Mouse (Mus musculus) urinary bladder, postnatal 14 days (tissue): ENCODE measurements around the gene Klf2.

Experiments used
- DNase-seq: peaks from one replicate; pipeline ENCODE4 v3.0.0; 2021; ENCODE audit warnings: low spot score

Gene Klf2

GRCm38 (mm10) chr8:72318801-72319322 is at the start of gene Klf2:
TSS of gene Klf2 (plus strand) at chr8:72319033.
- DNase-seq: peak; percentile 97

GRCm38 (mm10) chr8:72270606-72271005 is 48.2 kb upstream of the Klf2 start:
- DNase-seq: no peak

GRCm38 (mm10) chr8:72271051-72271660 is 47.7 kb upstream of the Klf2 start:
- no peak for DNase-seq

- no peak for DNase-seq
These were observed 47.1 kb upstream of the Klf2 start for GRCm38 (mm10) chr8:72271691-72272090.

GRCm38 (mm10) chr8:72272361-72272760 is 46.5 kb upstream of the Klf2 start:
- peak; percentile 73 for DNase-seq

DNA sequence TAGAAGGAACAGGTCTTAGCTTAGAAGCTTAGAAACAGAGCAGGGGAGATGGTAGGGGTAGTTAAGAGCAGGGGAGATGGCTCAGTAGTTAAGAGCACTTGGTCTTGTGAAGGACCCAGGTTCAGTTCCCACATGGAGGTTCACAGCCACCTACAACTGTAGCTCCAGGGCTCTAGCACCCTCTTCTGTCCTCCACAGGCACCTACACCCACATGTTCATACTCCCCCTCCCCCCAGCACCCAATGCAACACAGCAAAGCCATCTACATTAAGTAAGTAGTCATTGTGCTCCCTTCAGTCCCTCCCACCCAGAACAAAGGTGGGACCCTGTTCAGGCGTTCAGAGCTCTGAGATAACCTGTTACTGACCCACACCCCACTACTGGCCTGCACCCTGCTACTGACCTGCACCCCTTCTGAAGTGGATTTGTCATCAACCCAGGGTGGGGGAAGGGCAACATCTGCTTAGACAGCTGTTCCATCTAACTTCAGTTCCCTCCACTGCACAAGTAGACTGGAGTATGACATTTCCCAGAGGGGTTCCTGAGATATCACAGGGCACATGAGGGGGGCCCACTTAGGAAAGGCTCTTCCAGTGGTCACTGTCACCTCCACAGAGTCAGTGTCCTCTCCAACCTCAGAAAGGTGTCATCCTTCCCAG is 45.6 kb upstream of the Klf2 start:
- no peak for DNase-seq

GRCm38 (mm10) chr8:72273807-72274206 is 45.0 kb upstream of the Klf2 start:
- DNase-seq: no peak

GRCm38 (mm10) chr8:72277244-72277643 is 41.6 kb upstream of the Klf2 start:
- no peak for DNase-seq

- DNase-seq: no peak
These were observed 39.7 kb upstream of the Klf2 start for GRCm38 (mm10) chr8:72279151-72279550.

GRCm38 (mm10) chr8:72281634-72282033 is 37.2 kb upstream of the Klf2 start:
- DNase-seq: no peak

DNA sequence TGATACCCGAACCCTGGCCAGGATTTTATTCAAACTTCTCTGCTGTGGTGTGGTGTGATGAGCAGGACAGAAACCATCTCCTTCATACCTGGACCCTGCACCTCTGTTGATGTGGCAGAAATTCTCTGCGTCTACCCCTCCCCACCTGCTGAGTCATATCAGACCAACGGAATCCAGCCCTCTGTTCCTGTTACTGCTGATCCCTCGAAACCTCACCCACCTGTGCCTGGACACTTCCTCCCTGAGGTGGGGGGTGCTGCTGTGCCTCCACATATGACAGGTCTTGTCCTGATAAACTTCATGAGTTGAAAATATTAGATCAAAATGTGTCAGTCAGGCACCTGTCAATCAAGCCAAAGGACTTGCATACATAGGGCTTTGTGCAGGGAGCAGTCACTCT is 33.5 kb upstream of the Klf2 start:
- DNase-seq: no peak

DNA sequence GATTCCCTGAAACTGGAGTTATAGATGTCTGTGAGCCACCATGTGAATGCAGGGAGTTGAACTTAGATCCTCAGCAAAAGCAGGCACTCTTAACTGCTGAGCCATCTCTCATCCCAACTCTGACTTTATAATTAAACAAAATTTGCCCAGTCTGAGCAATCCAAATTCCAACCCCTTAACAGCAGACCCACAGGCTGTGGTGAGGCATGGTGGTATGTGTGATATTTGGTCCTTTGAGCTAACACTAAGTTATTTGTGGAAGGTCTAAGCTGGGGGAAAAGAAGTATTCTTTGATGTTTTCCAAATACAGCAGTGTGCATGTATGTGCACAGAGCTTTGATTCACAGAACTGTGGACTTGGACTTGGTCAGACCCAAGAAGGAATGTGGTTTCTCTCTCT is 29.8 kb upstream of the Klf2 start:
- DNase-seq: no peak

DNA sequence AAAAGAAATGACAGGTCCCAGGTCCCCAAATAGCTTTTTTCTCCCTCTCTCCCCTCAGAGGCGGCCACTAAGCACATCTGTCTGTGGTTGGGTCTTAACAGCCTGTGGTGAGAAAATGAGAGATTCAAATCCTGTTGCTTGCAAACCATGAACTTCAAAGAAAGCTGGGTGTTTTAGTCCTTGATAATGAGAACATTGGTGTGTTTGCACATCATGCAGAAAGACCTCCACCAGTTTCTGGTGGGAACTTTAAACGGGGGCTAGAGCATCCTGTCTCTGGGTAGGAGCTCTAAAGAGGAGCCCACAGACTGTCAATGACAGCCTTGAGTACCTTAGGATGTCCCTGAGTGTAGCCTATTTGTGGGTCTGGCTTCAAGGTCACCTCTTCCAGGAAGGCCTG is 27.7 kb upstream of the Klf2 start:
- DNase-seq: no peak

- no peak for DNase-seq
These were observed 25.5 kb upstream of the Klf2 start for GRCm38 (mm10) chr8:72293309-72293708.

DNA sequence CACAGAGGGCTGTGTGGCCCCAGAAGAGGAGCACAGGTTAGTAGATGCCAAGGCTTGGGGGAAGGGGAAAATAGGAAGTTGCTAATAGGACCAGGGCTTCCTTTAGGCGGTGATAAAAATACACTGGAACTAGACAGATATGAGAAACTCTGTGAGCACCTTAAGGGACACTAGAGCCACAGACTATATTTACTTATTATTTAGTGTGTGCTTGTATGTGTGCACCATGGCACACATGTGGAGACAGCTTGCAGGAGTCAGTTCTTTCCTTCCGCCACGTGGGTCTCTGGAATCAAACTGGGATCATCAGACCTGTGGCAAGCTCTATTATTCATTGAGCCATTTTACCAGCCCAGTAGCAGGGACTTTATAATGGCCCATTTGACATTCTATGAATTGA is 23.7 kb upstream of the Klf2 start:
- no peak for DNase-seq

DNA sequence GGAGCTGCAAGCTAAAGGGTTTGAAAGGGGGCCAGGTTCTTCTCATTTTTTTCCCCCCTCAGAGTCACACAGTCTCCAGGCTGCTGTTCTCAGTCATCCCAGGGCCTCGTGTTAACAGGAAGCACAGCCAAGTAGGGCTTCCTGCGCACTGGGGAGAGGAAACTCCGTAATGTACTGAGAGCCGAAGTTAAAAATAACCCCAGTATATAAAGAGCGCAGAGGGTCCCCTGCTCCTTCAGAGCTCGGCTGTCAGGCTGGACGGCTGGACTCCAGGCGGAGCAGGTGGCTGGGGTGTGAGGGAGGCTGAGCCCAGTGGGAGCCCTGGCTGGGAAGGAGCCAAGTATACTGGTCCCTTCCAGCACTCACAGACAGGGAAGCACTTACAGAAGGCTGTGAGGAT is 23.2 kb upstream of the Klf2 start:
- DNase-seq: peak; percentile 70

DNA sequence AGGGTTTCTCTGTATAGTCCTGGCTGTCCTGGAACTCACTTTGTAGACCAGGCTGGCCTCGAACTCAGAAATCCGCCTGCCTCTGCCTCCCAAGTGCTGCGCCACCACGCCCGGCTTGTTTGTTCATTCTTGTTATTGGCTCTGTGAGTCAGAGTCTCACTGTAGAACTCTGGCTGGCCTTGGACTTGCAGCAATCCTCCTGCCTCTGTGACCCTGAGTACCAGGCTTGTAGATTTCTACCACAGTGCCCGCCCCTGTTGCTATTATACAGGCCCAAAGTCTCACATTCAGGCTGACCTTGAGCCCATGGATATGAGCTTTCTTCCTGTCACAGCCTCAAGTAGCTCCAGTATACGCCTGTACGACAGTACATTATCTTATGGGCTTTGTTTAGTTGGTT is 22.3 kb upstream of the Klf2 start:
- DNase-seq: no peak

- no peak for DNase-seq
These were observed 19.9 kb upstream of the Klf2 start for GRCm38 (mm10) chr8:72298928-72299327.

GRCm38 (mm10) chr8:72300654-72301400 is 18.0 kb upstream of the Klf2 start:
- DNase-seq: no peak

DNA sequence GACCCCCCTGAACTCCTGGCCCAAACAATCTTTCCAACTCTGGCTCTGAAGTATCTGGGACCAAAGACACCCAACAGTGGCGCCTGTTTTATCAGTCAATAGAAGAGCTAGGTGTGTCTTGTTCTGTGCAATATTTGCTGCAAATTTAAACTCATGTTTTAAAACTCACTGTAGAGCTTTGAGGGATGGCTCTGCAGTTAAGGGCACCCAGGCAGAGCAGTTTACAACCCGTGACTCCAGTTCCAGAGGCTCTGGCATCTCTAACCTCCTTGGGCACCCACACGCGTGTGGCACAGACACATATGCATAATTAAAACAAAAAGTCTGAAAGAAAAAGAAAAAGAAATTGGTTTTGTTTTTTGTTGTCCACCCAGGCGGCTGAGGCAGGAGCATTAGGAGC is 17.3 kb upstream of the Klf2 start:
- DNase-seq: no peak

DNA sequence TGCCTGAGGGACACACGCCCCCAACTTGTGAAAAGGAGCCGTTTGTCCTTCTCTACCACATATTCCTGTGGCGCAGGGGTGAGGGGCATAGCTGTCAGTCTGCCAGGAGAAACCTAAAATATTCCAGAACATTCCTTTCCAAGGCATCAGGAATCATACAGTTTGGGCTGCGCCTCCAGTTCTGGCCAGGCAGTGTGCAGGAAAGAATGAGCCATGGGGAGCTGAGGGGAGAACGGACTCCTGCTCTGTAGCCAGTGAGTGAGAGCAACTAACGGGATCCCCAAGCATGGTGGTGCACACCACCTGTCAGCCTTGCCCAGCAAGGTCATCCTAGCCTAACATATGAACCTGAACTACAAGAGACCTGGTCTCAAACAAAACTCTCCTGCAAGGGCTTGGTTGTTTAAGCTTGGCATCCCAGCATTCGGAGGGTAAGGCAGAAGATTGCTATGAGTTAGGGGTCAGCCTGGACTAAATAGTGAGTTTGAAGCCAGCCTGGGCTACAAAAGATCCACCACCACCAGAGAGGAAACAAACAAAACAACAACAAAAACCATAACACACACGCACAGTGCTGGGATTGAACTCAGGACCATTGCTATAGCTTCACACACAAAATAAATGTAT is 15.7 kb upstream of the Klf2 start:
- peak; percentile 24 for DNase-seq

DNA sequence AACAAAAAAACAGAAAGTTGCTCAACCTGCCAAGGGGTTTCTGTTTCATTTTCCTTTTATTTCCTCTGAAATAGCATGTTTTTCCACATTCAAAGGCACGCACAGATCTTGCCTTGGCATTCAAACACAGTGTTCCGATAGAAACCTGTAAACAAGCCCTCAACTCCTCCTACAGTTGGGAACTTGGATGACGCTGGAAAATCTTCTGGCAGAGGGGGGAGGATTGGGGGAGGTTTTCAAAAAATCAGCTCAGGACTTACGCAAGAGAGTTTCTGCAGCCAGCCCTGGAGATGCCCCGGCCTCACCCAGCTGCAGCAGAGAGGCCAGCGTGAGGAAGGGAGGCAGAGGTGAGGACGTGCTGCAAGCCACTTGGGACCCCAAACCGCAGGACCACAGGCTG is 15.2 kb upstream of the Klf2 start:
- peak; percentile 70 for DNase-seq
